Mouse (Mus musculus): ENCODE results near the gene Tub. TPM values are rescaled to one million over a fixed set of nuclear protein-coding genes. Genes with fewer than 3 reads are reported as not detected.

Gene Tub
- polyA plus RNA-seq, 1 experiment from 2014 or later, result 41.3 TPM

DNA sequence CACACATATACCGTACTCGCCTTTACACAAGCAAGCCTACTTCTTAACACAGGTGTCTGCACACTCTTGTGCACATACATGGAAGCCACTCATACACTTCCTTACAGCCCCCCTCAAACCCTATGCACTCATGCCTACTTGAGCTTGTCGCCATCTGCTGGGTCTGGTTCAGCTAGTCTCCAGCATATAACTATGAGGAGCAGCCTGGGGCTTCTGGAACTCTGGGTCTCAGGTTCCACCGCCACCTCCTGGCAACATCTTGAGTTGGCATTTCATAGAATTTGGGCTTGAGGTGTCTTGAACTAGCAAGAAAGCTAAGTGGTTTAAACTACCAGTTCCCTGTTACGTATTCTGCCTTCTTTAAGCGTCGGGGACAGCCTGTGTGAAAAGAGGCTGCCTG, 69.1 kb downstream of the Tub start:
- no peak overlapping the region for H3K4me3 ChIP-seq
- 92% methylated on average over 7 of the region's 7 CpGs for WGBS
- peaks cover 34% of the 10 kb centered on the region for H3K4me1 ChIP-seq (replicated peaks)
- no peaks in the 10 kb centered on the region for H3K9me3 ChIP-seq
- ATAC-seq (ENCODE audit: low FRiP score), result no peak
- H3K36me3 ChIP-seq, result peaks cover 26% of the 10 kb centered on the region
- H3K9ac ChIP-seq, result no peak overlapping the region
- H3K27ac ChIP-seq, result no peak overlapping the region
- H3K4me2 ChIP-seq, result no peak overlapping the region
- 0 out of 2 replicates have a peak, but pooled peaks cover 4% of the 10 kb centered on the region for H3K27me3 ChIP-seq

DNA sequence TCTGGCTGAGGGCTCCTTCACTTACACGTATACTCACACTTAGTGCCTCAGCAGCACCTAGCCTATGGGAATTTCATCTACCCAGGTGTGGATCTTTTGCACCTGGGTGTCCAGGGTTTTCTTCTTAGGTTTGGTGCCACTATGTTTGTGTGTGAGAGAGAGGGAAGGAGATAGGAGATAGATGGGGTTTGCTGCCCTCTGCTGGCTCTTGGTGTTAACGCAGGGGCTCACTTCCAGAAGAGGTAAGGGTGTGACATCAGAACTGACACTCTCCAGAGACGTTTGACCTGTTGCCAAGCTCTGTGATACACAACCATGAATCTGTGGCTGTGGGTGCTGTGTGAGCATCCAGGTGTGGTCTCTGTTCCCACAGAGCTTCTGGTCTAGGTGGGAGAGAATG, 71.3 kb downstream of the Tub start:
- H3K27ac ChIP-seq, result no peak overlapping the region
- H3K4me1 ChIP-seq (replicated peaks), result peaks cover 13% of the 10 kb centered on the region
- H3K36me3 ChIP-seq, result peaks cover 47% of the 10 kb centered on the region
- H3K4me3 ChIP-seq, result no peak overlapping the region
- H3K9ac ChIP-seq, result peak overlapping the region; percentile 10; the same call in 1 of the 2 replicates
- H3K9me3 ChIP-seq, result no peaks in the 10 kb centered on the region
- 19% methylated on average over 3 of the region's 3 CpGs for WGBS
- no peak overlapping the region for H3K4me2 ChIP-seq
- ATAC-seq (ENCODE audit: low FRiP score), result peak; percentile 23
- 0 out of 2 replicates have a peak, but pooled peaks cover 4% of the 10 kb centered on the region for H3K27me3 ChIP-seq

DNA sequence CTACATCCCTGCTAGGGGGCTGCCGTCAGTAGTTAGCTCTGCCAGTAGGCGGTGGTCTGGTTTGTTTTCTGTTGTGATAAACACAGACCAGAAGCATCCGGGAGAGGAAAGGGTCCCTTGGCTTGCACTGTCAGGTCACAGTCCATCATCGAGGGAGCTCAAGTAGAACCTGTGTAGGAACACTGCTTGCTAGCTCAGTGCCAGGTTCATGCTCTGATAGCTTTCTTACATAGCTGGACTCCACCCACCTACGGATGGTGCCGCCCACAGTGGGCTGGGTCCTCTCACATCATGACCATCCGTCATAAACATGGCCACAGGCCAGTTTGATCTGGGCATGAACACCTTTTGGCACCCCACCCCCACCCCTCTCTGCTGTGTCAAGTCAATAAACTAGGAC, 75.6 kb downstream of the Tub start:
- no peak overlapping the region for H3K4me3 ChIP-seq
- ATAC-seq (ENCODE audit: low FRiP score), result no peak
- WGBS, result 94% methylated on average over 7 of the region's 7 CpGs
- H3K36me3 ChIP-seq, result peaks cover 81% of the 10 kb centered on the region
- H3K9me3 ChIP-seq, result no peaks in the 10 kb centered on the region
- no peak overlapping the region for H3K4me2 ChIP-seq
- H3K27me3 ChIP-seq, result 0 out of 2 replicates have a peak, but pooled peaks cover 1% of the 10 kb centered on the region
- no peak overlapping the region for H3K9ac ChIP-seq
- no peak overlapping the region for H3K27ac ChIP-seq
- no peaks in the 10 kb centered on the region for H3K4me1 ChIP-seq (replicated peaks)

DNA sequence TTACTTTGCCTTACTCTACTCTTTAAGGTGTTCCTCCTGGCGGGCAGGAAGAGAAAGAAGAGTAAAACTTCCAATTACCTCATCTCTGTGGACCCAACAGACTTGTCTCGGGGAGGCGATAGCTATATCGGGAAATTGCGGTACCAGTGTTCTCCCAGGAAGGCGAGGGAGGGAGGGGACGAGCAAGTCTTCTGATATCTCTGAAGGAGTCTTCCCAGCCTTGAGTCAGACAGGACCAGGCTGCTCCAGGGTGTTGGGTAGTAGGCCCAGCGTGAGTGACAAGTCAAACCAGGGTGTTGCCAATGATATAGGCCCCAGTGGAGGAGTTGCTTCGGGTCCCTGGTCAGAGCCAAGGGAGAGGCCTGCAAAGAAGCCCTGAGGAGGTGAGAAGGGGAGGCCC, 76.8 kb downstream of the Tub start:
- Histone ChIP-seq H3K27me3 (no peaks in the 10 kb centered on the region), H3K4me3 (no peak overlapping the region), H3K27ac (no peak overlapping the region), H3K4me2 (no peak overlapping the region), H3K9me3 (no peaks in the 10 kb centered on the region), H3K36me3 (peaks cover 90% of the 10 kb centered on the region), H3K9ac (no peak overlapping the region), H3K4me1 (replicated peaks) (no peaks in the 10 kb centered on the region)
- WGBS, result 93% methylated on average over 9 of the region's 9 CpGs
- ATAC-seq (ENCODE audit: low FRiP score), result no peak

DNA sequence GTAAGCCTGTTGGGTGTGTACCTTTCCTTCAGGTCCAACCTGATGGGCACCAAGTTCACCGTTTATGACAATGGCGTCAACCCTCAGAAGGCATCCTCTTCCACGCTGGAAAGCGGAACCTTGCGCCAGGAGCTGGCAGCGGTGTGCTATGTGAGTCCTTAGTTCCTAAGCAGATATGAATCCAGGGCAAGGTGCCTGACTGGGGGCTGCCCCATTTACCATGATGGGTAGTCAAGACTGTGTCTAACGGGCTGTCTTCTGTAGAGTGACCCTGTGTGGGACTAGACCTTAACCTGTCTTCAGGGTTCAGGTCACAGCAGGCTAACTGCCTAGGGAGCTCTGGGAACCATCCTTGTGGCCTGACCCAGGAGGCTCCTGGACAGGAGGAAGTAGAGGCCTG, 77.6 kb downstream of the Tub start:
- Histone ChIP-seq H3K27ac (0 out of 2 replicates have a peak overlapping the region, but pooled peaks have one; percentile 19), H3K9ac (no peak overlapping the region), H3K4me1 (replicated peaks) (no peaks in the 10 kb centered on the region), H3K27me3 (no peaks in the 10 kb centered on the region), H3K4me3 (no peak overlapping the region), H3K4me2 (no peak overlapping the region), H3K9me3 (no peaks in the 10 kb centered on the region), H3K36me3 (peaks cover 90% of the 10 kb centered on the region)
- no peak for ATAC-seq (ENCODE audit: low FRiP score)
- WGBS, result 96% methylated on average over 7 of the region's 7 CpGs

DNA sequence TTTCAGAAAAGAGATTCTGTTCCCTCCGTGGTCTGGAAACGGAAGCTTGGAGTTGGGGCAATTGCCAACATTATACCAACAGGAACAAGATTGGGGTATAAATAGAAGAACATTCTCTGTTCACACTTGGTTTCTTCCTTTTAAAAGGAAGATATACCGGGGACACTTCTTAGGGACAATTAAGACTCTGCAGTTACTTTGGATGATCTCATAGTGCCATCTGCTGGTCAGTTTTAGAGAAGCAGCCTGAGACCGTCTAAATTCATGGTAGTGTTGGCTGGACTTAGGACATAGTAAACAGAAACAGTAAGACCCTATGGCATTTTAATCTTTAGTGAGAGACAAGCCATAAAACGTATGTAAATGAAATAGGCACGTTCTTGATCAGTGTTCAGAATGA, 78.1 kb downstream of the Tub start:
- 0 out of 2 replicates have a peak overlapping the region, but pooled peaks have one; percentile 19 for H3K27ac ChIP-seq
- WGBS, result 31% methylated on average over 6 of the region's 6 CpGs
- no peak overlapping the region for H3K4me2 ChIP-seq
- H3K4me3 ChIP-seq, result no peak overlapping the region
- no peak overlapping the region for H3K9ac ChIP-seq
- H3K27me3 ChIP-seq, result no peaks in the 10 kb centered on the region
- no peaks in the 10 kb centered on the region for H3K9me3 ChIP-seq
- H3K36me3 ChIP-seq, result peaks cover 87% of the 10 kb centered on the region
- no peaks in the 10 kb centered on the region for H3K4me1 ChIP-seq (replicated peaks)
- 0 out of 2 replicates have a peak, but pooled peaks have one; percentile 13 for ATAC-seq (ENCODE audit: low FRiP score)

DNA sequence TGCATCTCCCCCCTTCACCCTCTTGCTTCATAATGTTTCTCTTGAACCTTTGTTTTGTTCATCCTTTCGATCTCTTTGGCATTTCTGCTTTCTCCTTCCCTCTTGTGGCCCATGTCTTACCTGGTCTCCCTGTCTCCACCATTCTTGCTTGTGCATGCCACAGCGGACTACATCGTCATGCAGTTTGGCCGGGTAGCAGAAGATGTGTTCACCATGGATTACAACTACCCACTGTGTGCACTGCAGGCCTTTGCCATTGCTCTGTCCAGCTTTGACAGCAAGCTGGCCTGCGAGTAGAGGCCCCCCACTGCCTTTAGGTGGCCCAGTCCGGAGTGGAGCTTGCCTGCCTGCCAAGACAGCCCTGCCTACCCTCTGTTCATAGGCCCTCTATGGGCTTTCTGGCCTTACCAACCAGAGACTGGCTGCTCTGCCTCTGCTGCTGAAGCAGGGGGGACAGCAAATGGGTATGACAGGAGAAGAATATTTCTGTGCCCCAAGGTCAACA, 79.9 kb downstream of the Tub start:
- H3K27ac ChIP-seq, result no peak overlapping the region
- H3K4me1 ChIP-seq (replicated peaks), result no peaks in the 10 kb centered on the region
- no peak overlapping the region for H3K4me3 ChIP-seq
- ATAC-seq (ENCODE audit: low FRiP score), result no peak
- H3K36me3 ChIP-seq, result peaks cover 82% of the 10 kb centered on the region
- no peak overlapping the region for H3K9ac ChIP-seq
- H3K4me2 ChIP-seq, result no peak overlapping the region
- H3K27me3 ChIP-seq, result no peaks in the 10 kb centered on the region
- WGBS, result 90% methylated on average over 6 of the region's 6 CpGs
- H3K9me3 ChIP-seq, result no peaks in the 10 kb centered on the region

DNA sequence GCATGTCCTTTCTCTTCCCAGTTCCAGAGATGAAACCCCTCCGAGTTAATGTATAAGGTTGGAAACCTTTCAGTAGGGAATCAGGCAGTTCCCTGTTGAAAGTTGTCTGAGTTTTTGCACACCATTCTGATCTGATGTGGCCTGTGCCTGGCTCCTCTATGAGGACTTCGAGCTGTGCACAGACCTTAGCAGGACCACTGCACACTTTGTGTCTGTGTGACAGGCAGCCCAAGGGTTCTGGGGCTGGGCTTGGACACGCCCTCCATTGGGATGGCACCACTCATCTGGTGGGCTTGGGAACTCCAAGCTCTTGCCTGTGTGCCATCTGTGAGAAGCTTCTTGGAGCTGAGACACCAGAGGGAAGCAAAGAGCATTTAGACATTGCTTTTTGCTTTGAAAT, 81.2 kb downstream of the Tub start:
- no peak overlapping the region for H3K27ac ChIP-seq
- 94% methylated on average over 3 of the region's 3 CpGs for WGBS

DNA sequence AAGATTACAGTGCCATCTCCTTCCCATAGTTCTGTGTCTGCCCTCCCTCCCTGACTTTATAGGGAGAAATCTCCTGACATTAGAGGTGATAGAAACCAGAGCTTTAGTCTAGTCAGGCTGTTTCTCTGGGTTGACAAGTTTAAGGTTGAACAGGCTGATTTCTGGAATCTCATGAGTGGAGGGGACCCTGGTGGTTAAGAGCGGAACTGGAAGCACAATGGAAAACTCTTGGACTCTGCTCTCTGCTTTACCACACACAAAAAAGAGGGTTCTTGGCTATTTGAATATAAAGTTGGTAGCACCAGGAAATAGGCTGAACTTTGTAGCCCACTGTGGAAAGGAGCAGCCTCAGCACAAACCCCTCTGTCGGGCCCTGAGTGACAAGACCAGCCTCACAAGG, 81.9 kb downstream of the Tub start:
- H3K9ac ChIP-seq, result no peak overlapping the region
- H3K4me1 ChIP-seq (replicated peaks), result no peaks in the 10 kb centered on the region
- ATAC-seq (ENCODE audit: low FRiP score), result no peak
- H3K27me3 ChIP-seq, result no peaks in the 10 kb centered on the region
- H3K36me3 ChIP-seq, result peaks cover 62% of the 10 kb centered on the region
- H3K4me2 ChIP-seq, result no peak overlapping the region
- H3K9me3 ChIP-seq, result no peaks in the 10 kb centered on the region
- WGBS, result 91% methylated on average over 2 of the region's 2 CpGs
- no peak overlapping the region for H3K27ac ChIP-seq
- H3K4me3 ChIP-seq, result no peak overlapping the region

More for the DNA sequence above, 81.2 kb downstream of the Tub start:
- H3K27me3 ChIP-seq, result no peaks in the 10 kb centered on the region
- no peak overlapping the region for H3K4me2 ChIP-seq
- H3K4me1 ChIP-seq (replicated peaks), result no peaks in the 10 kb centered on the region
- no peak overlapping the region for H3K9ac ChIP-seq
- peaks cover 70% of the 10 kb centered on the region for H3K36me3 ChIP-seq
- H3K4me3 ChIP-seq, result no peak overlapping the region
- no peaks in the 10 kb centered on the region for H3K9me3 ChIP-seq
- ATAC-seq (ENCODE audit: low FRiP score), result no peak

DNA sequence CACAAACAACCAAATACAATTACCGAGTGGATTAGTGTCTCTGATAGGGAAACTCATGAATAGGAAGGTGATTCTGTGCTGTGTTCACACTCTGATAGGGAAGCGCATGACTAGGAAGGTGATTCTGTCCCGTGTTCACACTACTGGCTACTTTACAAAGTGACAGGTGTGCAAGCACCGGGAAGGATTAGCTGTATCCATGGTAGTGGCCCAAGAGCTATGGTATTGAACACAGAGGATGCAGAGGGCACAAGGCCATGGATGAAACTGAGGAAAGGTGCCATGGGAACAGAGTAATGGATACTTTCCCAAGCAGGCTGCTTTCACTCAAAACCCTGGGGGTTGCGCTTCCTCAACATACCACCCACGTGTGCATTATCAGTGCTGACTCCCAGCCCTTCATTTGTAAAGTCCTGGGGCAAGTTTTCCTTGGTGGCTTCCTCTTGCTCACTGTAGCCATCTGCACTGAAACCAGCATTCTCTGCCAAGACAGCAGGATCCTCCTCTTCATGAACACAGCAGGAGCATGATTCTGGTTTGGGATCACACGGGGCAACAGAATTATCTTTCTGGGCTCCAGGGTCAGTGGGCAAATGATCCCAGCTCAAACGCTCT, 88.1 kb downstream of the Tub start:
- H3K27ac ChIP-seq, result no peak overlapping the region
- peaks cover 21% of the 10 kb centered on the region for H3K36me3 ChIP-seq
- H3K27me3 ChIP-seq, result no peaks in the 10 kb centered on the region
- no peaks in the 10 kb centered on the region for H3K4me1 ChIP-seq (replicated peaks)
- no peak overlapping the region for H3K4me3 ChIP-seq
- no peak for ATAC-seq (ENCODE audit: low FRiP score)
- no peaks in the 10 kb centered on the region for H3K9me3 ChIP-seq
- 85% methylated on average over 8 of the region's 8 CpGs for WGBS
- no peak overlapping the region for H3K9ac ChIP-seq
- H3K4me2 ChIP-seq, result no peak overlapping the region

DNA sequence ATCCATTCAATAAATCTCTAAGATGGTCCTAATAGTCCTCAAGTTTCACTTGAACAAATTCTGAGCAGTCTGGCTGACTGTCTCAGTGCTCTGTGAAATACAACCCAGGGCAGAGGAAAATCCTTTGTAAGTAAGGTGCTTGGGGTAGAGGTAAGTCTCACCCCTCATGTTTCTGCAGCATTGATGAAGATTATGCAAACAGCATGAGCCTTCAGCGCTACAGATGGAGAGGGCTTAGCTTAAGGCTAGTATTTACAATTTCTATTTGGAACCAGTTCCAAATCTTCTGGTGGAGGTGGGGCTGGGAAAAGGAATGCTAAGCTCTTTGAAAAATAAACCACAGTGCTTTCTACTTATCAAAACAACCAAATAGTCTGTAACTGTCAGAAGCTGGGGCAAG, 88.8 kb downstream of the Tub start:
- no peak overlapping the region for H3K4me2 ChIP-seq
- H3K36me3 ChIP-seq, result peaks cover 21% of the 10 kb centered on the region
- H3K4me1 ChIP-seq (replicated peaks), result no peaks in the 10 kb centered on the region
- no peak overlapping the region for H3K9ac ChIP-seq
- no peaks in the 10 kb centered on the region for H3K9me3 ChIP-seq
- no peaks in the 10 kb centered on the region for H3K27me3 ChIP-seq
- ATAC-seq (ENCODE audit: low FRiP score), result no peak
- no peak overlapping the region for H3K27ac ChIP-seq
- no peak overlapping the region for H3K4me3 ChIP-seq
- 66% methylated on average over 1 of the region's 1 CpGs for WGBS

DNA sequence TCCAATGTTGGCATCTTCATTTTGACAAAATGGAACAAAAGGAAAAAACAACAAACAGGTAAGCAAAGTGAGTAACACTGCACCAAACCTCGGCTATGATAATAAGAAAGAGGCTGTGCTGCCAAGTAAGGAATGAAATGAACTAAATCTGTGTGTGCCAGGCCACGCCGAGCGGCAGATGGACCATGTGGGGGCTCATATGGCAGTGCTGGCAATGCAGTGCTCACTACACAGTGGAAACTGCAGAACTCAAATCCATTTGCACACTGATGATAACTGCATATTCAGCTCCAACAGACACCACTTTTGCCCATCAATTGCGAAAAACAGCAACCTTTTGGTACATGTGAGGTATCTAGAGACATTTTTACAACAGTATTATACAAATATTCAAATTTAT, 89.3 kb downstream of the Tub start:
- no peaks in the 10 kb centered on the region for H3K4me1 ChIP-seq (replicated peaks)
- H3K9ac ChIP-seq, result no peak overlapping the region
- ATAC-seq (ENCODE audit: low FRiP score), result no peak
- H3K4me3 ChIP-seq, result no peak overlapping the region
- no peaks in the 10 kb centered on the region for H3K9me3 ChIP-seq
- H3K36me3 ChIP-seq, result peaks cover 20% of the 10 kb centered on the region
- 88% methylated on average over 5 of the region's 5 CpGs for WGBS
- H3K27ac ChIP-seq, result no peak overlapping the region
- no peak overlapping the region for H3K4me2 ChIP-seq
- H3K27me3 ChIP-seq, result no peaks in the 10 kb centered on the region

DNA sequence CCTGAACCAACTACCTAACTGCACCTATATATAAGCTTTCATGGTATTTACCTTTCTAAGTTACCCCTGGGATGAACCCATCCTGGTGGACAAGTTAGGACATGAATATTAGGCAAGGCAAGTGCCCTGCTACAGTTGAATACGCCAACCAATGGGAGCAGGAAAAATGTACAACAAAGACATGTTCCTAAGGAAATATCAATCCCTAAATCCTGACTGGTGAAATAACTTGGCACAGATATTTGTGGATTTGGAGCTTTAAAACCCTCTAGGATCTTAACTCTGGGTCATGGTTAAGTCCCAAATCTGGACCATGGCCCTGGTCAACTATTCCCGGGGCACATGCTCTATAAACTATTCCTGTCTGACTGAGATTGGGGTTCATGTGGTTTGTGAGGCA, 95.7 kb downstream of the Tub start:
- H3K9ac ChIP-seq, result no peak overlapping the region
- H3K4me1 ChIP-seq (replicated peaks), result no peaks in the 10 kb centered on the region
- H3K36me3 ChIP-seq, result peaks cover 10% of the 10 kb centered on the region
- no peak overlapping the region for H3K27ac ChIP-seq
- H3K9me3 ChIP-seq, result no peaks in the 10 kb centered on the region
- H3K4me2 ChIP-seq, result no peak overlapping the region
- no peaks in the 10 kb centered on the region for H3K27me3 ChIP-seq
- 97% methylated on average over 2 of the region's 2 CpGs for WGBS
- ATAC-seq (ENCODE audit: low FRiP score), result no peak
- no peak overlapping the region for H3K4me3 ChIP-seq

Data from hindbrain, embryonic 13.5 days (tissue).